ENCODE assay signal across 10 mouse cellular contexts in genomic region chr17:26583606-26584005, GRCm38 (mm10). TPM values are rescaled to one million over a fixed set of nuclear protein-coding genes. Genes with fewer than 3 reads are reported as not detected.
DNase-seq lines count a peak whose midpoint lies in the region; ATAC-seq and TF ChIP-seq lines count a peak whose summit lies in the region.
"Had no signal": no experiment of that assay in that cellular context is flagged by ENCODE, and none has a peak within 500 bp of the region (broad histone marks: within the 10 kb centered on the region; RNA-seq: fewer than 3 reads in every experiment).

No protein-coding gene starts in this region.

- no peak for TF ChIP-seq CTCF in small intestine, adult 2 months (IDR thresholded peaks at IDR 0.05; ENCODE audit: extremely low read depth, insufficient read length, insufficient replicate concordance, low read depth, low read length)

- H3K27ac ChIP-seq in forebrain, embryonic 13.5 days: 0 out of 2 replicates have a peak overlapping the region, but pooled peaks have one; percentile 27
- no peak overlapping the region for H3K27ac ChIP-seq in forebrain, embryonic 14.5 days (ENCODE audit: low read depth, low read length)
- peak overlapping the region; percentile 79 for H3K27ac ChIP-seq in intestine, embryonic 15.5 days
- H3K27ac ChIP-seq in small intestine, adult 2 months (ENCODE audit: insufficient read depth, low read depth, low read length): peak overlapping the region; percentile 66; the same call in 1 of the 2 replicates

- peaks cover 8% of the 10 kb centered on the region; the same call in 1 of the 2 replicates for H3K4me1 ChIP-seq in forebrain, embryonic 13.5 days
- H3K4me1 ChIP-seq in forebrain, embryonic 14.5 days (ENCODE audit: control insufficient read depth, insufficient read depth, low read length): no peaks in the 10 kb centered on the region
- H3K4me1 ChIP-seq in megakaryocyte, embryonic 14.5 days: peaks cover 62% of the 10 kb centered on the region
- peaks cover 34% of the 10 kb centered on the region for H3K4me1 ChIP-seq in intestine, embryonic 15.5 days (replicated peaks)
- peaks cover 16% of the 10 kb centered on the region for H3K4me1 ChIP-seq in small intestine, adult 2 months (ENCODE audit: control insufficient read depth, insufficient read depth, insufficient read length, low read length)

- no peak for ATAC-seq in forebrain, embryonic 13.5 days
- no peak for ATAC-seq in forebrain, embryonic 14.5 days
- ATAC-seq in megakaryocyte, adult 5-6 weeks (ENCODE audit: poor library complexity, severe bottlenecking): no peak
- no peak for ATAC-seq in intestine, embryonic 15.5 days

- no peaks in the 10 kb centered on the region for H3K27me3 ChIP-seq in forebrain, embryonic 13.5 days
- no peaks in the 10 kb centered on the region for H3K27me3 ChIP-seq in forebrain, embryonic 14.5 days (replicated peaks; ENCODE audit: control insufficient read depth, insufficient read depth, low read length)
- no peaks in the 10 kb centered on the region for H3K27me3 ChIP-seq in megakaryocyte, embryonic 14.5 days (replicated peaks)
- no peaks in the 10 kb centered on the region for H3K27me3 ChIP-seq in intestine, embryonic 15.5 days (replicated peaks)
- H3K27me3 ChIP-seq in small intestine, adult 2 months (ENCODE audit: control insufficient read depth, insufficient read depth, low read length): no peaks in the 10 kb centered on the region

- no peak overlapping the region for H3K9ac ChIP-seq in forebrain, embryonic 13.5 days
- no peak overlapping the region for H3K9ac ChIP-seq in forebrain, embryonic 14.5 days (ENCODE audit: low read length)
- no peak overlapping the region for H3K9ac ChIP-seq in intestine, embryonic 15.5 days

- H3K4me2 ChIP-seq in forebrain, embryonic 13.5 days: no peak overlapping the region
- no peak overlapping the region for H3K4me2 ChIP-seq in forebrain, embryonic 14.5 days (ENCODE audit: low read length)
- peak overlapping the region; percentile 24; the same call in 1 of the 2 replicates for H3K4me2 ChIP-seq in intestine, embryonic 15.5 days (replicated peaks)

- no peak overlapping the region for H3K4me3 ChIP-seq in forebrain, embryonic 13.5 days
- no peak overlapping the region for H3K4me3 ChIP-seq in forebrain, embryonic 14.5 days (ENCODE audit: low read depth, low read length)
- H3K4me3 ChIP-seq in megakaryocyte, embryonic 14.5 days (replicated peaks): peak overlapping the region; percentile 38
- H3K4me3 ChIP-seq in intestine, embryonic 15.5 days (replicated peaks): no peak overlapping the region
- H3K4me3 ChIP-seq in small intestine, adult 2 months (ENCODE audit: low read depth, low read length): no peak overlapping the region
- H3K4me3 ChIP-seq: erythroblast, embryonic 14.5 days had no signal

- DNase-seq in forebrain, embryonic 14.5 days (ENCODE audit: low spot score): no peak
- DNase-seq in cerebellum, postnatal 36 days: no peak
- DNase-seq in urinary bladder, adult 18-20 months (ENCODE audit: low spot score in 2 of 2): no peak
- DNase-seq: B cell, adult 2 months had no signal

- no peak for TF ChIP-seq POLR2A in small intestine, adult 2 months (IDR thresholded peaks at IDR 0.05; ENCODE audit: low read depth, low read length)

- WGBS in forebrain, embryonic 13.5 days: 94% methylated on average over 6 of the region's 6 CpGs
- 91% methylated on average over 6 of the region's 6 CpGs for WGBS in forebrain, embryonic 14.5 days
- 80% methylated on average over 6 of the region's 6 CpGs for WGBS in intestine, embryonic 15.5 days
- WGBS in small intestine, adult 2 months: 84% methylated on average over 6 of the region's 6 CpGs

- H3K9me3 ChIP-seq in forebrain, embryonic 13.5 days (replicated peaks): no peaks in the 10 kb centered on the region
- no peaks in the 10 kb centered on the region for H3K9me3 ChIP-seq in forebrain, embryonic 14.5 days (replicated peaks; ENCODE audit: control insufficient read depth, low read length)
- H3K9me3 ChIP-seq in megakaryocyte, embryonic 14.5 days: peaks cover 17% of the 10 kb centered on the region
- no peaks in the 10 kb centered on the region for H3K9me3 ChIP-seq in intestine, embryonic 15.5 days

- H3K36me3 ChIP-seq in forebrain, embryonic 13.5 days (ENCODE audit: poor library complexity, severe bottlenecking): peaks cover 41% of the 10 kb centered on the region
- peaks cover 9% of the 10 kb centered on the region; the same call in 1 of the 2 replicates for H3K36me3 ChIP-seq in forebrain, embryonic 14.5 days (ENCODE audit: control insufficient read depth, insufficient read depth, low read length)
- H3K36me3 ChIP-seq in megakaryocyte, embryonic 14.5 days (replicated peaks; ENCODE audit: low read length): peaks cover 75% of the 10 kb centered on the region
- H3K36me3 ChIP-seq in intestine, embryonic 15.5 days: no peaks in the 10 kb centered on the region
- H3K36me3 ChIP-seq in small intestine, adult 2 months (ENCODE audit: control insufficient read depth, insufficient read depth, low read length): no peaks in the 10 kb centered on the region; the same call in 1 of the 2 replicates

RNA-seq across cellular contexts. Expression of gene Dusp1, which starts 21.7 kb away (rescaled TPM):
- 39.4 and 40.2 TPM in 2 replicates for polyA plus RNA-seq in forebrain, embryonic 13.5 days (2015; fragmentation: Nextera tagmentation; extraction: Ambion mirVana)
- polyA plus RNA-seq in forebrain, embryonic 14.5 days (2014; fragmentation: Nextera tagmentation; extraction: Ambion mirVana): 58.4 and 66.0 TPM in 2 replicates
- polyA plus RNA-seq in megakaryocyte, embryonic 14.5 days (2012; ENCODE audit: insufficient read depth, low replicate concordance): 11.6 and 65.1 TPM in 2 replicates
- total RNA-seq in megakaryocyte, adult 5-6 weeks (2015): 265 and 280 TPM in 2 replicates
- total RNA-seq in megakaryocyte, adult 5-6 weeks (2017): 58.9 and 72.1 TPM in 2 replicates
- 14.3 and 15.1 TPM in 2 replicates for polyA plus RNA-seq in intestine, embryonic 15.5 days (2015; fragmentation: Nextera tagmentation; extraction: Ambion mirVana)
- 28.1 and 33.5 TPM in 2 replicates for polyA plus RNA-seq in small intestine, adult 2 months (2012; rRNA removed)

RNA-seq across cellular contexts. Expression of gene Ergic1, which starts 22.3 kb away (rescaled TPM):
- polyA plus RNA-seq in forebrain, embryonic 13.5 days (2015; fragmentation: Nextera tagmentation; extraction: Ambion mirVana): 95.9 and 109 TPM in 2 replicates
- 126 and 134 TPM in 2 replicates for polyA plus RNA-seq in forebrain, embryonic 14.5 days (2014; fragmentation: Nextera tagmentation; extraction: Ambion mirVana)
- 21.0 and 26.5 TPM in 2 replicates for polyA plus RNA-seq in megakaryocyte, embryonic 14.5 days (2012; ENCODE audit: insufficient read depth, low replicate concordance)
- 18.9 and 22.1 TPM in 2 replicates for total RNA-seq in megakaryocyte, adult 5-6 weeks (2015)
- 9.6 and 16.3 TPM in 2 replicates for total RNA-seq in megakaryocyte, adult 5-6 weeks (2017)
- polyA plus RNA-seq in intestine, embryonic 15.5 days (2015; fragmentation: Nextera tagmentation; extraction: Ambion mirVana): 97.0 and 100 TPM in 2 replicates
- polyA plus RNA-seq in small intestine, adult 2 months (2012; rRNA removed): 64.7 and 68.6 TPM in 2 replicates
